Mouse (Mus musculus): ENCODE results near the gene Wasf2. TPM values are rescaled to one million over a fixed set of nuclear protein-coding genes. Genes with fewer than 3 reads are reported as not detected.

Wasf2 gene
- total RNA-seq, 2 experiments from 2014 or later: 37.4 to 45.0 TPM

DNA sequence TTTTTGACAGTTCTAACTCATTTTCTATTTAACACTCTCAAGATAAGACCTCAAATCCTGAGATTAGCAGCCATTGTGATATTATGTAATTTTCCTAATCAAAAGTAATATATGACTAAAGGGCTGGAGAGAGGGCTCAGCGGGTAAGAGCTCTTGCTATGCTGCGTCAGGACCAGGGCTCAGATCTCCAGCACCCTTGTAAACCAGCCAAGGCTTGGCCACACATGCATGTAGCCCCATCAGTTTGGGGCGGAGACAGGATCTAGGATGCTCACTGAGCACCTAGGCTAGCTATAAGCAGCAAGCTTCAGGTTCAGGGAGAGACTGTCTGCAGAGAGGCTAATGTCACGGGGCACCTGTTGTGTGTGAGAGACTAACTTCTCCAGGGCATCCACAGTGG lies 42.1 kb downstream of the Wasf2 start:
- no peak for DNase-seq (ENCODE audit: low spot score in 2 of 2)

DNA sequence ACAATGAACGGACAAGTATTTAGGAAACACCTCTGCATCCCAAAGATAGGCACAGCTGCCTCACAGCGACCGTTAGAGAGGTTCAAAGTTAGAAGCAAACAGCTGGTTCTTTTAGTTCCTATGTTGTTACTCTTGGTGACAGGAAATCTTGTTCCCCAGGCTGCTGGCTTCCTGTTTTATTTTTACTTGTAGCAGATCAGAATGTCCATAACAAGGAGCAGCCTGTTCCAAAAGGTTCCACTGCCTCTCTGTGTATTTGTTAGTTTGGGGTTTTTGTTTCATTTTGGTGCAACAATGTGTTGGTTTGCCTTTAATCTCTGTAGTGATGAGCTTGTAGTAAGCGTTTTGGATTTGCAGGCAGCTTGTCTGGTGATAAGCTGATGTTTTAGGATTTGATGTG lies 44.1 kb downstream of the Wasf2 start:
- no peak for DNase-seq (ENCODE audit: low spot score in 2 of 2)

DNA sequence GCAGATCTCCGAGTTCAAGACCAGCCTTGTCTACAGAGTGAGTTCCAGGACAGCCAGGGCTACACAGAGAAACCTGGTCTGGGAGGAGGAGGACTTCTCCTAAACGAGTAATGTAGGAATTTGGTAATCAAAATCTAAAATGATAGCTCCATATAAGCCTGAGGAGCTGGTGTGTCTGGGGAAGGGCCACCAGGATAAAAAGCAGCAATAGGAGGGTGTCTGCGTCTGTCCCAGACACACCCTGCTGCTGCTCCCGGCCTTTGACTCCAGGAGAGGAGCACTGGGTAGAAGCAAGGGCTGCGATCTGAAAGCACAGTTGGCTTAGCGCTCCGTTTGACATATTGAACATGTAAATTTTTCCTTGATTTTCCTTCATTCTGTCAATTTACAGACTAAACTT lies 45.0 kb downstream of the Wasf2 start:
- no peak for DNase-seq (ENCODE audit: low spot score in 2 of 2)

DNA sequence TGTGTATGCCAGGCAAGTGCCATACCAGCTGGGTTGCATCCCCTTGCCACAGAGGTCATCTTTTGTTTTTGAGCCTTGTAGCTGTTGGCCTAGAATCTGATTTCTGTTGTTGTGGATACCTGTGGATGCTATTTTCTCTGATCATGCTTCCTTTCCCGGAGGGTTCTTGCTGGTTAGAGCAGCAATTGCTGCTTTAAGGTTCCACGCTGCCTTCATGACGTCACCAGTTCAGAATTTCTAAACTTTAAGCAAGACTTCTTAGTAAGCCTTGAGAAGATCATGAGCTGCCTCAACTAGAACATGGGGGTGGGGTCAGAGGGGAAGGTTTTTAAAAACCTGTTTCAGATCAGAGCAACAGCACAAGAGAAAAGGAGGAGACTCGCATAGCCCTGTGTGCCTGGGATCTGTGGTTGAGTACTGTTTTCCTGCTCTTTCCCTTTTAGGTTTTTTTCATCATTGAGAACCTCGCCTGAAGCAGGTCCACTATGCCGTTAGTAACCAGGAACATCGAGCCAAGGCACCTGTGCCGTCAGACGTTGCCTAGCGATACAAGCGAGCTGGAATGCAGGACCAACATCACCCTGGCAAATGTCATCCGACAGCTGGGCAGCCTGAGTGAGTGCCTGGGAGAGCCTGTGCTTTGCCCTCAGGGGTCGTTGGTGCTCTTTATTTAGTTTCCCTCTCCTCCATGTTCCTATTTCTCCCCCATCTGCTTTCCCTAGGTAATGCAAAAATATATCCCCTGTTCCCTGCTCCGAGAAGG lies 45.9 kb downstream of the Wasf2 start:
- peak in 1 of 2 experiments; percentile 43 for DNase-seq (ENCODE audit: low spot score in 2 of 2)

DNA sequence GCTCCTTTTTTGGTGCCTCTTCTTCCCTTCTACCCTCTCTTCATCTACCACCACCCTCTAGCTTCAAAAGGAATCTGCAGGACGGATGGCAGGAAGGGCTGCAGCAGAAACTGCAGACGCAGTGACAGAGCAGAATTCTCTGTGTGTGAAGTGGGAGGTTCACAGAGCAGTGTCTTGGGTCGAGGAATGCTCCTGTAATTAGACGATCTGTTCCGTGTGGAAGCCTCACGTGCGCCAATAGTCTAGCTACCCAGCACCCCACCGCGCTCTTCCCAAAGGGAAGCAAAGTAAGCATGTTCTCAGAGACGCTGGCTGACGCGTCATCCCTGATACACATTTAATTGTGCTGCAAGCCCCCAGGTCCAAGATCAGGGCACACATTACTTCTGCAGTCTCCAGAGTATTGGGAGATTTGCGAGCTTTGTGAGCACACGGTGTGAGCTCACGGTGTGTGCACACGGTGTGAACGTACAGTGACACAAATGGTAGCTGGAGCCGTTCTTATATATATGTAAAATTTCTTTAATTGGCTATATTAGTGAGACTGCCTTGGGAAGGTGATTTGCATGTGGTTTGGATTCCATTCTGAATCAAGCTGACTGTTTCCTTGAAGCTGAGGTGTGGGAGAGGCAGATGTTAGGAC lies 46.6 kb downstream of the Wasf2 start:
- peak in 1 of 2 experiments; percentile 46 for DNase-seq (ENCODE audit: low spot score in 2 of 2)

DNA sequence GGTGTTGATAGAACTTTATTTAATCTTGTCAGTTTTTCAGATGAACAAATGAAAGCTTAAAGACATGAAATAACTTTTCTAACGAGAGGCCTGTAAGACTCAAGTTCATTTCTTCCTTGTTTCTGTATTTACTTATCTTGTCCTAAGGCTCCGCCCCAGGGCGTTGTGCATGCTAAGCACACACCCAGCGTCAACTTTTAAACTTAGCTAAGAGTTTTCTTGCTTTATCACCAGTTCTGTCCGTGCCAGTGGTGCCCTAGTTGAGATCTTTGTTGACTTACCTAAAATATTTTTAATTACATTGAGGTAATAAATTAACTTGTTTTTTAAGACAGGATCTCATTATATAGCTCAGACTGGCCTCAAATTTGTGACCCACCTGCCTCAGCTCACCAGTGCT lies 48.0 kb downstream of the Wasf2 start:
- DNase-seq (ENCODE audit: low spot score in 2 of 2): no peak

DNA sequence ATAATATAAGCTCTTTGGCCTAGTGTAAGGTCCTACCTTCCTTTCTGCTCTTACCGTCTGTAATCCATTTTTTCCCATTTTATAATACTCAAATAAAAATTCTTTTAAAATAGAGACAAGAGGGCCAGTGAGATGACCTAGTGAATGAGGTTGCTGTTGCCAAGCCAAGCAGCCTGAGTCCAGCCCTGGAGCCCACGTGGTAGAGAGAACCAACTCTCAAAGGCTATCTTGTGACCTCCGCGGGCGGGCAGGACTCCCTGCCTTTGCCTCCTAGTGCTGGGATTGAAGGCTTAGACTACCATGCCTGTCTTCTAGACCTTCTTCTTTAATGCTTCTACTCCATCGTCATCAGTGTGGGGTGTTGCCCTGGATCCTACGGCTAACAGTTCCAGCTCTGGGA lies 49.0 kb downstream of the Wasf2 start:
- no peak for DNase-seq (ENCODE audit: low spot score in 2 of 2)

DNA sequence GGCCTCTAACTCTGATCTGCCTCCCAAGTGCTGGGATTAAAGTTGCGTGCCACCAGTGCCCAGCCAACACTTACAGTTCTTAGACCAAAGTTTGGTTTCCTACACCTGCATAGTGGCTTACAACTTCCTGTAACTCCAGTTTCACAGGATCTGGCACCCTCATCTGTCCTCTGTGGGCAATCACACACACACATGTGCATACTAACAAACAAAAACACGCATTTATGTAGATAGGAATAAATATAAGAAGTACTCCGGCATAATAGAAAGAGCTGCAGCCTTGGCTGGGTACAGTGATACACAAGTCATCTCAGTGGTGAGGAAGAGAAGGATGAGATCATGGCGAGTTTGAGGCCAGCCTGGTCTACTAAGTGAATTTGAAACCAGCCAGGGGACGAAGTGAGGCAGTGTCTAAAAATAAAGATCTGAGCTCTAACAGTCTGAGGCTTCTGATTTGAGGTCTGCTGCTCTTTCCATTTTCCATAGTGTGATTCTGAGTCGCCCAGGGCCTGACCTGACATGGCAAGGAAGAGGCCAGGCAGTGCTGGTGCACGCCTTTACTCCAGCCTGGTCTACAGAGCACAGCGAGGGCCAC lies 52.2 kb downstream of the Wasf2 start:
- DNase-seq (ENCODE audit: low spot score in 2 of 2): no peak

DNA sequence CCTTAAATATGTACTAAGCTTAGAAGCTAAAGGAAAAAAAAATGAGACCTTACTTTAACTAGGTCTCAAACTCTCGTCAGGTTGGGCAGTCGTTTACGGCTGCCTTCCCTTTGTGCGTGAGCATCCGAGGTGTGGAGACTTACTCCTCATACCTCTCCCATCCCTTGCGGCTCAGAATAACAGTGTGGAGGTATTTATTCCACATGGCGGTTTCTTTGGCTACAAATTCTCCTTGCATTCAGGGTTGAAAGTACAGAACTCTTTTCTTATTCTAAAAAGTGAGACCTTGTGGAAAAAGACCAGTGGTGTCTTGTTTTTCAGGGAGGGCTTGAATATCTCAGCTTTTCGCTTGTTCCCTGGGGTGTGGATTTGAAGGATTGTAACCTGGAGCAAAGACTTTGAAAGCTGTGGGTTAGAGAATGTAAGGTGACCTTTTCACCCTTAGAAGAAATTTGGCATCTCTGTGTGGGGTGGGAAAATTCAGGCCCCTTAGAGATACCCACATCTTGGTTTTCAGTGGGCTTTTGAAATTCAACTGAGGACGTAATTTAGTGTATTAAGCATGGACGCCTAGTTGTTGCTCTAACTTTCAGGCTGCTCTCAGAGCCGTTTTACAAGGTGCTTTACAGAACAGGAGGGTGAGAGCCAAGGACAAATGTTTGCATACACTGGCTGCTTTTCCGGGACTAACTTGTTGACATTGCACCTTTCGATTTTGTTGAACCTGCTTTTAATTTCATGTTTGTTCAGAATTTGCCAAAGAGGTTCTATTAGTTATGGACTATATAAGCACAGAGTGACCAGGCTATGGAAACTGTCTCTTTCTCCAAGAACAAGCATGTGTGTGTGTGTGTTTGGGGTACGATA lies 54.0 kb downstream of the Wasf2 start:
- no peak for DNase-seq (ENCODE audit: low spot score in 2 of 2)

DNA sequence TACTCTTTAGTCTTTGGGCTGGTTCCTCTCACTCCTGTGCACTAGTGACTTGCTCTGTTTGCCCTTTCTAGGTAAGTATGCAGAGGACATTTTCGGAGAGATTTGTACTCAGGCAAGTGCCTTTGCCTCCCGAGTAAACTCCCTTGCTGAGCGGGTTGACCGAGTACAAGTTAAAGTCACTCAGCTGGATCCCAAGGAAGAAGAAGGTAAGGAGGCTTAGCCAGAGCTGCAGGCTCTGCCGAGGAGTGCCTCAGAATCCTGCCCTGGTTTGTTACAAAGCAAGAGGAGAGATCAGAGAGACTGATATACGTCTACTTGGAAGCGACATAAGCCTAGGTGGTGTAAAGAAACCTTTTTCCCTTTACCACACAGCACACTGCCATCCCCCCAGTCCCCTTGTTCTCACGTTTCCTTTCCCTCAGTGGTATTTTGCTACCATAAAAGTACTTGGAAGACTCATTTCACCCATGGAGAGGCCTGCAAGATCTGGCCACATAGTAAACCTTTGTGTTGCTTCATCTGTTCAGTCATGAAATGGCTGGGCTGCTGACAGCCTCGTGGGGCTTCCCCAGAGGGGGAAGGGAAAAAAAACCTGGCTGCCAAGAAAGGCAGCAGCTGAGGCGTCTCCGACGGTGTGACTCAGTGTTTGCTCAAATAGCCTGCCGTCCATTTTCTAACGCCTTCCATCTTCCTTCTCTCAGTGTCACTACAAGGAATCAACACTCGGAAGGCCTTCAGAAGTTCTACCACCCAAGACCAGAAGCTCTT lies 54.8 kb downstream of the Wasf2 start:
- DNase-seq (ENCODE audit: low spot score in 2 of 2): no peak

DNA sequence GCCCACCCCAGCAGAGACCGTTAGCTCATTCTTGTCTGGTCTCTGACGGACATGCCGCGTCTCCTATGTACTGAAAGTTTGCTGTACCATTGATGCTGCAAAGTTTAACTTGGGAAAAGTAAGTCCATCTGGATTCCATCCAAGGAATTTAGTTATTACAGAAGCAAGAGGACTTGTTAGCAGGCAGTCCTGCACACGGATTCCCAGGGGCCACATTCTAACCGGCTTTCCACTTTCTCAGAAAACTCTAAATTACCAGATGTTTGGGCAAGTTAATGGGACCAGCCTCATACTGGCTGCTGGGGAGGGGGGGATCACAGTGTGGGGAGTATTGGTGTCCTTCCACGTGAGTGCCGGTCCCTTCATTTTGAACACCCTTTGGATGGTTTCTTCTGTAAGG lies 55.6 kb downstream of the Wasf2 start:
- no peak for DNase-seq (ENCODE audit: low spot score in 2 of 2)

DNA sequence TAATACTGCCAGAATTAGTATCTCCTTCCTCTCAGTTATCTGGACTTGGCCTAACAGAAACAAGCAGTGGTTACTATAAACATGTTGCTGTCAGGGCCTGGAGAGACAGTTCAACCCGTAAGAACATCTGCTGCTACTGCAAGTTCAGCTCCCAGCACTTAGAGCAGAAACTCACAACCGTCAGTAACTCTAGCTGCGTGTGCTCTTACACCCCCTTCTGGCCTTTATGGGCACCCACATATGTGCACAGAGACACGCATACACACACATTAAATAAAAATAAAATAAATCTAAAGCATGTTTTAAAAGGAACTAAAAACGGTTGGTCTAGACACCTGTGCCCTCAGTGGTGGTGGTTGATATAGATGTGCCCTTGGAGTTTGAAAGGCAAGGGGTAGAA lies 56.6 kb downstream of the Wasf2 start:
- DNase-seq (ENCODE audit: low spot score in 2 of 2): no peak

DNA sequence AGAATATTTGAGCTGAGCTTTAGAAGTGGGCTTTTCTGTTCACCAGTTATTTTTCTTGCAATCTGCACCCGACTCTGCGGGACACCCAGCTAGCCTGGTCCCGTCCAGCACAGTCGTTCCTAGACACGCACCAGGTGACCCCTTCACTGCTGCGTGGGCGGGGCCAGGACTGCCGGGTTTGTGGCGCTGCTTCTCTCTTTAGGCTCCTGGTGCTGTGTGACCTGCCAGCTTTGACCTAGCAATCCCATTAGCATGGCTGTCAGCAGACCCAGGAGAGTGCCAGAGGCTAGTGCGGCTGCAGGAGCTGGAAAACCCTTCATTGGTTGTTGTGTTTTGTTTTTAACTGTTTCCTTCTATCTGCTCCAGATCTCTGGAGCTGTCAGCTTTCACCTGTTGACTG lies 59.1 kb downstream of the Wasf2 start:
- no peak for DNase-seq (ENCODE audit: low spot score in 2 of 2)

DNA sequence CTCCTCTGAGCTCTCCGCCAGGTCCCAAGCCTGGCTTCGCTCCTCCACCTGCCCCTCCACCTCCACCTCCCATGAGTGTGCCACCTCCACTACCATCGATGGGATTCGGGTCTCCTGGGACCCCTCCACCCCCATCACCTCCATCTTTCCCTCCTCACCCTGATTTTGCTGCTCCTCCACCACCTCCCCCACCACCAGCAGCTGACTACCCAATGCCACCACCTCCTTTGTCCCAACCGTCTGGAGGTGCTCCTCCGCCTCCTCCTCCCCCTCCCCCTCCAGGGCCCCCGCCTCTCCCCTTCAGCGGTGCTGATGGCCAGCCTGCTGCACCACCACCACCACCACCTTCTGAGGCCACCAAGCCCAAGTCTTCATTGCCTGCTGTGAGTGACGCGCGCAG lies 64.2 kb downstream of the Wasf2 start:
- no peak for DNase-seq (ENCODE audit: low spot score in 2 of 2)

DNA sequence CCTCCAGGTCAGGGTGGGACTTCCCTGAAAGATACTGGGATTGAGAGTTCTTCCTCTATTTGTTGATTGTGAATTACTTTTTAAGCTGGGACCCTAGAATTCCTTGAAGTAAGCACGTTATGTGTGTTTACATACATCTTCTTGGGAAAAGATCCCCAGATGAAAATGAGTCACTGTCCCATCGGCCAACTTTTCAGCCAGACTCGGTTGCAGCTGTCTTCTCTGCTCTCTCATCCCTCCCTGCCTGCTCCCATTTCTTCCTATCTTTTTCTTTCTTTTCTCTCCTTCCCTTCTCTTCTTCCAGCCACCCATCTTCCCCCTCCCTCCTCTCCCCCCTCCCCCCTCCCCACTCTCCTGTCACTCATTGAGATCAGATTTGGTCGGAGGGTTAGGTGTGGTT lies 64.7 kb downstream of the Wasf2 start:
- DNase-seq (ENCODE audit: low spot score in 2 of 2): no peak

DNA sequence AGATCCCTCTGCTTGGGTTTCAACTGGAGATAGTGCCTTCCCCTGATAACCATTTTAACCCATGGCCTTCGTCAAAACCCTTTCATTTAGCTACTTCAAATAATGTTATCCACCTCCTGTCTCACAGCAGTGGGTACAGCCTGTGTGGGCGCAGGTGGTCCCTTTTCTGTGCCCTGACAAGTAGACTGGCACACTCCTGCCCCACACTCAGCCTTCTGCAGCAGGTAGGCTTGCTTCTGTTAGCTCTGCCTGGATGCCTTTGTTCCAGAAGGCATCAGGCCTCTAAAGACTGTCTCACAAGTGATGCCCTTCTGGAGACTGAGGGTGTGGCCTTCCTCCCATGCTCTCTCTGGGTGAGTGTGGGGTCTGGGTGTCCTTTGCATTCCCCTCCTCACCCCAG lies 65.8 kb downstream of the Wasf2 start:
- DNase-seq (ENCODE audit: low spot score in 2 of 2): no peak

DNA sequence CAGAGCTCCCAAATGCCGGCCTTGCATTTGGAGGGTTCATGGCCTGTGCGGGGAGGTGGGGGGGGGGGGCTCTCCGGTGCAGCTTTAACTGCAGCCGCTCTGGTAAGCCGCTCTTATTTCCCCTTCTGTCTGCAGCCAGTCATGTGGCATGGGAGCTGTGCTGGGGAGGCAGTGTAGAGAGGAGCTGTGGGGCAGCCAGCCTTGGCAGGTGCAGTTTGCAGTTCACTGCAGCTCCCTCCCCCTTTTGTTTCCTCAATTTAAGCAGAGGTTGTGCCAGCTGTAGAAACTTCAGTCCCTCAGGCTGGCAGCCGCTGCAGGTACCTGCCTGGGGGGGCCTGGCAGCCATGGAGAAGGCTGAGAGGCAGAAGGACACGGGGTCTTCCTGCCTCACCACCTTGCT lies 66.5 kb downstream of the Wasf2 start:
- DNase-seq (ENCODE audit: low spot score in 2 of 2): peak in 1 of 2 experiments; percentile 41

DNA sequence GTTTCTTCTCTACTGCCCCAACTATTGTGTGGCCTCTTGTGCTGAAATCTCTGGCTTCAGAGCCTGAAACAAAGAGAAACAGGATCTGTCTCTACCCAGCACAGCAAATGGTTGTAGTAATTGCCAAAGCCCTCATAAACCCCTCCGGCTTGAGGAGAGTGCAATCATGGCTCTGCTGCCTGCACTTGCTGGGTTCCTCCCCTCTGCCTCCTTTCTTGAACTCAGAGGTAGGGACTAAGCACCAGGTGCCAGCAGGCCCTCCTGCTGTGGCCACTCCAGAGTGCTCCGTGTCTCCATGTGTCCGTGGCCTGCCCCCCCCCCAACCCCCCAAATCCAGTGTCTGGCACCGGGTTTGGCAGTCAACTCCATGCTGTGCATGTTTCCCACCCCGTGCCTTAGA lies 67.0 kb downstream of the Wasf2 start:
- peak in 1 of 2 experiments; percentile 31 for DNase-seq (ENCODE audit: low spot score in 2 of 2)

DNA sequence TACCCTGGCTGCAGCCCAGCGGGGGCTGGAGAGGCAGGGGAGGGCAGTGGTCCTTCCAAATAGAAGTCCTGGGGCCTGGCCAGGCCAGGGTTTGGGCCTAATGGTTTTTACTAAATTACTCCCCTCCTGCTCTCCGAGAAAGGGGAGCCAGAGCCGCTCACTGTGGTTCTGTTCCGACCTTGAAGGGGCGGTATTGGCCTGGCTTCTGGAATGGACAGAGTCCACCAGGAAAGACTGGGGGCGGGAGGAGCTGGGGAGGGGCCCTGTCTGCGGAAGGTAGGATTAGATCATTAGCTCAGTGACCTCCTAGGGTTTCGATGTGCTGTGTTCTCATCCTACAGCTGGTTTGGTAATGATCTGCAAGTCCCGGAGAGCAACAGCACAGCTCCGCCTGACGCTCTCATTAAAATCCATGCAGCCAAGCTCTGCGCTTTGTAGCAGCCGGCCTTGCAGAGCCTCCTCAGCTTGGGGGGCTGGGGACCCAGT lies 67.5 kb downstream of the Wasf2 start:
- peak in 1 of 2 experiments; percentile 36 for DNase-seq (ENCODE audit: low spot score in 2 of 2)

DNA sequence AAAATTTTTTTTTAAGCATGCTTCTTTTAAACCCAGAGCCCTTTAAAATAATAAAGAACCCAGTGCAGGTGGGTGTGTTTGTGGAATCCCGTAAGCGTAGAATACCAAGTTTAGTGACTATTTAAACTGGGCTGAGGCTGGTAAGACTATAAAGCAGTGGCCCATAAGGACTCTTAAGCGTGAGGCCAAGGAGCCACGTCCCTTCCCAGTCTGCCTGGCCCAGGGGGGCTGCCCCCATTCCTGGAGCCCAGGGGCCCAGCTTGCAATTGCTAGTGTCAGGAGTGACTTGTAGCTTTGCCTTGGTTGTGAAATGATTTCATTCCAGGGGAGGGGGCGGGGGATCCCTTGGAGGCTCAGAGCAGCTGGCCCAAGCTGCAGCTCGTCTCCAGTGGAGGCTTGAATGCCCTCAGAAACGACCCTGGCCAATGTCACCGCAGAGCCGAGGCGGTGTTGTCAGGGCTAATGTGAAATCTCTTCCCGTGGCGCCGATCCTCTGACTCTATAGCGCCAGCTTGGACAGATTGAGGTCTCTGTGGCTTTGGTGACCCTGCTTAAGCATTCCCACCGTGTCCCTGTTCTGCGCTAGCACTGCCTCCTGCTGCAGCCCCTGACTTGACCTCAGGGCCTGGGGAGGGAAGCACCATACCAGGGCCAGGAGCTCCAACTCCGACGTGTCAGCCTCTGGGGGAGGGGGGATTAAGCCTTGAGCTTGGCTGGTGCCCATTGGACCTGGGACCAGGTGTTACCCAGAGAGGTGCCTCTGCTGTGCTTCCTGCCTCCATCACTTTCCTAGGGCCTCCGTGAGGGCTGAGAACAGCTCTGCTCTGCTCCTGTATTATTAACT lies 68.3 kb downstream of the Wasf2 start:
- no peak for DNase-seq (ENCODE audit: low spot score in 2 of 2)

Data from layer of hippocampus, postnatal 14 days (tissue).